Mouse (Mus musculus) kidney, postnatal 25 days (tissue): ENCODE measurements at regions not wholly inside any gene's neighbourhood (a gene's known extent, or its start where the extent isn't known, plus 50 kb on each side); places are given as distances from the start of the nearest gene placed in this dataset.

Source experiments
- DNase-seq, 2 experiments: peaks; one replicate each; pipeline ENCODE4 v3.0.0; 2021; ENCODE audit warnings: mixed read lengths in 2 of 2

GRCm38 (mm10) chr2:167878255-167878865, 53.5 kb upstream of the Ptpn1 start:
- no peak for DNase-seq

GRCm38 (mm10) chr2:167877254-167877870, 54.5 kb upstream of the Ptpn1 start:
- DNase-seq, result peak; percentile 28 to 61

- DNase-seq, result no peak
These were observed 59.4 kb upstream of the Ptpn1 start for GRCm38 (mm10) chr2:167872507-167872906.

GRCm38 (mm10) chr2:167870153-167870552, 61.7 kb upstream of the Ptpn1 start:
- no peak for DNase-seq

- DNase-seq, result peak; percentile 93
These were observed 65.1 kb upstream of the Ptpn1 start for GRCm38 (mm10) chr2:167866751-167867150.

- DNase-seq, result no peak
These were observed 66.3 kb upstream of the Ptpn1 start for GRCm38 (mm10) chr2:167865525-167865924.

- no peak for DNase-seq
These were observed 67.2 kb upstream of the Ptpn1 start for GRCm38 (mm10) chr2:167864672-167865071.

GRCm38 (mm10) chr2:167864228-167864627, 67.6 kb upstream of the Ptpn1 start:
- peak; percentile 85 for DNase-seq

GRCm38 (mm10) chr2:167863616-167864015, 68.2 kb upstream of the Ptpn1 start:
- DNase-seq, result no peak

GRCm38 (mm10) chr2:167861178-167861520, 70.7 kb upstream of the Ptpn1 start:
- no peak for DNase-seq

GRCm38 (mm10) chr2:167860457-167861177, 71.2 kb upstream of the Ptpn1 start:
- peak; percentile 94 to 98 for DNase-seq

- DNase-seq, result no peak
These were observed 72.3 kb upstream of the Ptpn1 start for GRCm38 (mm10) chr2:167859575-167859974.

- peak in 1 of 2 experiments; percentile 52 for DNase-seq
These were observed 73.5 kb upstream of the Ptpn1 start for GRCm38 (mm10) chr2:167858346-167858745.

- no peak for DNase-seq
These were observed 73.9 kb upstream of the Ptpn1 start for GRCm38 (mm10) chr2:167857911-167858310.

GRCm38 (mm10) chr2:167856920-167857475, 74.9 kb upstream of the Ptpn1 start:
- peak; percentile 79 to 92 for DNase-seq

GRCm38 (mm10) chr2:167856020-167856419, 75.8 kb upstream of the Ptpn1 start:
- DNase-seq, result peak in 1 of 2 experiments; percentile 66

GRCm38 (mm10) chr2:167854060-167854459, 77.8 kb upstream of the Ptpn1 start:
- no peak for DNase-seq

- DNase-seq, result peak; percentile 30 to 83
These were observed 78.4 kb upstream of the Ptpn1 start for GRCm38 (mm10) chr2:167853411-167853821.

GRCm38 (mm10) chr2:167852582-167852981, 79.3 kb upstream of the Ptpn1 start:
- peak; percentile 80 to 91 for DNase-seq

- peak; percentile 70 to 96 for DNase-seq
These were observed 80.5 kb upstream of the Ptpn1 start for GRCm38 (mm10) chr2:167851216-167851896.

- no peak for DNase-seq
These were observed 81.8 kb upstream of the Ptpn1 start for GRCm38 (mm10) chr2:167849999-167850552.
